Comparison of ENCODE assay signal across 21 mouse cellular contexts in the genomic region with DNA sequence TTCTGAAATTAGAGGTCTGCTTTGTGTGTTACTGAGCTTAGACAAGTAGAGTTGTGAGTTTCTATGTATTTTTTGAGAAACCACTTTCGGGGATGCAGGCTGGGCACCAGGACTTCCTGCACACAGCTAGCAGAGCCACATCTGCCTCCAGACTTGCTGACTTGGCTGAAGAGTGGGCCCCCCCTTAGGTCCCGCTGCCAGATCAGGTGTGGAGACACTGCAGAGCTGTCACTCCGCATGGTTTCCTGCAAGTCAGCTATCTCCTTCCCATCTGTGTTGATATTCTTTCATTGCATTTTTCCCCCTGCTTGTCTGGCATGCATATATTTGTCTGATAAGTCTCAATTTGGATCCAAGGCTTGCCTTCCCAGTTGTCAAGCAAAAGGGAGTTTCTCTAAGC. TPM values are rescaled to one million over a fixed set of nuclear protein-coding genes. Genes with fewer than 3 reads are reported as not detected.
DNase-seq lines count a peak whose midpoint lies in the region; ATAC-seq lines count a peak whose summit lies in the region.
"Had no signal": no experiment of that assay in that cellular context is flagged by ENCODE, and none has a peak within 500 bp of the region (broad histone marks: within the 10 kb centered on the region; RNA-seq: fewer than 3 reads in every experiment).

No protein-coding gene starts in this region.

- peak overlapping the region; percentile 46 for H3K4me3 ChIP-seq in megakaryocyte, embryonic 14.5 days (replicated peaks)
- H3K4me3 ChIP-seq: embryonic facial prominence, embryonic 10.5 days; hindbrain, embryonic 13.5 days had no signal

- H3K9me3 ChIP-seq in megakaryocyte, embryonic 14.5 days = peaks cover 2% of the 10 kb centered on the region; the same call in 1 of the 2 replicates
- H3K9me3 ChIP-seq: embryonic facial prominence, embryonic 10.5 days; hindbrain, embryonic 13.5 days had no signal

- no peaks in the 10 kb centered on the region for H3K27me3 ChIP-seq in megakaryocyte, embryonic 14.5 days (replicated peaks)
- H3K27me3 ChIP-seq: CH12.LX; hindbrain, embryonic 13.5 days; Patski had no signal

- peak; percentile 61 to 66 for DNase-seq in cerebellum, postnatal 14 days
- no peak for DNase-seq in cerebellum, adult 9-10 months
- no peak for DNase-seq in frontal cortex, adult 2 months (ENCODE audit: extremely low spot score in 1 of 2, low spot score in 1 of 2)
- DNase-seq in lung, postnatal 14 days = no peak
- DNase-seq in gastrocnemius, postnatal 4 days (ENCODE audit: low spot score in 2 of 2) = no peak
- DNase-seq: adrenal gland, postnatal 14 days; cerebellum, adult 18-20 months; cerebellum, postnatal 36 days; gastrocnemius, postnatal 14 days; heart, postnatal 10 days; heart, postnatal 4 days; kidney, adult 2 months had no signal

- peaks cover 5% of the 10 kb centered on the region for H3K36me3 ChIP-seq in megakaryocyte, embryonic 14.5 days (replicated peaks; ENCODE audit: low read length)
- H3K36me3 ChIP-seq: embryonic facial prominence, embryonic 10.5 days; hindbrain, embryonic 13.5 days had no signal

- ATAC-seq in frontal cortex, adult (ENCODE audit: low TSS enrichment) = peak; percentile 56; the same call in 1 of the 2 replicates
- ATAC-seq in megakaryocyte, adult 5-6 weeks (ENCODE audit: poor library complexity, severe bottlenecking) = no peak
- ATAC-seq: activated CD4-positive, CD25-positive, alpha-beta regulatory T cell, adult 4 months; intestine, embryonic 16.5 days; Patski had no signal

- H3K4me1 ChIP-seq in megakaryocyte, embryonic 14.5 days = peaks cover 58% of the 10 kb centered on the region

RNA-seq across cellular contexts. Expression of a gene that starts 52.6 kb away (rescaled TPM):
- polyA plus RNA-seq in frontal cortex, adult 2 months (2012; rRNA removed) = 38.0 and 41.7 TPM in 2 replicates
- 4.7 and 4.8 TPM in 2 replicates for polyA plus RNA-seq in megakaryocyte, embryonic 14.5 days (2012; ENCODE audit: insufficient read depth, low replicate concordance)
- total RNA-seq in megakaryocyte, adult 5-6 weeks (2015) = 0.16 and 1.1 TPM in 2 replicates
- total RNA-seq in megakaryocyte, adult 5-6 weeks (2017) = 0.26 TPM in 1 of 2 replicates, not detected in the other
- 10 to 100 TPM; 25.3 to 26.9 TPM for total RNA-seq in gastrocnemius, postnatal 4 days (2021)
- total RNA-seq: CH12.LX had no signal
- polyA plus RNA-seq: activated CD4-positive, CD25-positive, alpha-beta regulatory T cell, adult 4 months had no signal

Comparison
In these comparisons a context has a peak if more than half of its experiments do, and no peak if none do; other contexts are left out.
1. DNase-seq: peak in cerebellum, postnatal 14 days (2 of 2); none in cerebellum, adult 9-10 months (single experiment), frontal cortex, adult 2 months (0 of 2), lung, postnatal 14 days (single experiment) and gastrocnemius, postnatal 4 days (0 of 2).
2. RNA of a gene that starts 52.6 kb away (total RNA-seq): 25.3 to 26.9 TPM in gastrocnemius, postnatal 4 days; 0.16 to 1.1 TPM in megakaryocyte, adult 5-6 weeks; every median in the first group is over 10 times any median in the second.